Mouse (Mus musculus): ENCODE results near the gene Dennd1a. TPM values are rescaled to one million over a fixed set of nuclear protein-coding genes. Genes with fewer than 3 reads are reported as not detected.
A peak's percentile ranks its signal among the peaks of the same experiment; 100 is the strongest.

Gene Dennd1a
- total RNA-seq (2021) = 10 to 100 TPM; 71.8 to 85.8 TPM

GRCm38 (mm10) chr2:38286733-38287551 is at the start of gene Dennd1a:
TSS of gene Dennd1a (minus strand) at chr2:38287390.
- peak; percentile 85 to 87 for DNase-seq

- no peak for DNase-seq
These were observed 49.4 kb upstream of the Dennd1a start for GRCm38 (mm10) chr2:38336606-38337005.

- DNase-seq = no peak
These were observed 46.5 kb upstream of the Dennd1a start for GRCm38 (mm10) chr2:38333586-38334119.

- DNase-seq = no peak
These were observed 39.5 kb upstream of the Dennd1a start for GRCm38 (mm10) chr2:38326671-38327070.

GRCm38 (mm10) chr2:38323380-38323779 is 36.2 kb upstream of the Dennd1a start:
- DNase-seq = no peak

- DNase-seq = no peak
These were observed 33.7 kb upstream of the Dennd1a start for GRCm38 (mm10) chr2:38320911-38321310.

DNA sequence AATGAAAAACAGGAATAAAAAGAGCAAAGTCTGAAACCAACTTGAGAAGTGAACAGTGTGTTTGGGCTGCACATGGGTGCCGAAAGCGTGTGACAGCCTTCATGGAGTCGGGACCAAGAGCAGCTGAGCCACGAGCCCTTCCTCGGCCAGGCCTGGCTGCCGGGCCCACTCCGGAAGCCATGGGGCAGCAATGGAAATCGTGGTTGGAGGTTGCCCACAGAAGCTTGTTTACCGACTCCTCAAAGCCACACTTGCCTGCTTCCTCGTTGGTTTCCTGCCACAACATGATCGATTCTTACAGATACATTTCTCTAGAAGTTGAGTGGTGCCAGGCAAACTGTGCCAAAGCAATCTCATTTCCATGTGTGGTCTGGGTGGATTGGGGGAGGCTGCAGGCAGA is 31.9 kb upstream of the Dennd1a start:
- no peak for DNase-seq

DNA sequence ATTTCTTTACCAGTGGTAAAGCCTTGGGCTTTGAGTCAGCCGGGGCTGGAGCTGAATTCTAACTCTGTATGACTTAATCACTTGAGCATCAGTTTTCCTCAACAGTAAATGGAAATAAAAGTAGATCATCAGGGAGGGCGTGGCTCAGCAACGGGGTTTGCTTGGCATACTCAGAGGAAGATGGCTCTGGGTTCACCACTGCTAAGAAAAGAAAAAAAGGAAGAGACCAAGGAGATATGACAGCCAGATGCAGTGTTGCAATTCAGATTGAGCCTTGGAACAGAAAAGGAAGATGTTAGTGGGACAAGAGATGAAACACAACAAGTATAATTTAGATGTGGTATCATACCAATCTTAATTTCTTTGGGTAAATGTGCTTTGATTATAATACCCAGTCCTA is 26.2 kb upstream of the Dennd1a start:
- DNase-seq = no peak

GRCm38 (mm10) chr2:38312921-38313320 is 25.7 kb upstream of the Dennd1a start:
- DNase-seq = no peak

- no peak for DNase-seq
These were observed 18.0 kb upstream of the Dennd1a start for GRCm38 (mm10) chr2:38305152-38305551.

- no peak for DNase-seq
These were observed 13.8 kb upstream of the Dennd1a start for GRCm38 (mm10) chr2:38300941-38301340.

DNA sequence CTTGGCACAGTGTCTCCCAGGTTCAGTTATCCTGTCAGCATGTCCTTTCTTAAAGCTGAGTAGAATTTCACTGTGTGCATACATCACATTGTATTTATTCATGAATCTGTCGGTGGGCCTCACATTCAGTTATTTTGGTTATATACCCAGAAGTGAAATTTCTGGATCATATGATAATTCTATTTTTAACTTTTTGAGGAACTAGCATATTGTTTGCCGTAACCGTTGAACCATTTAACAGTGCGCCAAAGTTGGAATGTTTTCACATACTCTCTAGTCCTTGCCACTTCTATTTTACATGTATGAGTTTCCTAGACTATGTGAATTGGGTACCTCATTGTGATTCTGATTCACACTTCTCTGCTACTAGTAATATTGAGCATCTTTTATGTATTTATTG is 8.7 kb upstream of the Dennd1a start:
- DNase-seq = no peak

DNA sequence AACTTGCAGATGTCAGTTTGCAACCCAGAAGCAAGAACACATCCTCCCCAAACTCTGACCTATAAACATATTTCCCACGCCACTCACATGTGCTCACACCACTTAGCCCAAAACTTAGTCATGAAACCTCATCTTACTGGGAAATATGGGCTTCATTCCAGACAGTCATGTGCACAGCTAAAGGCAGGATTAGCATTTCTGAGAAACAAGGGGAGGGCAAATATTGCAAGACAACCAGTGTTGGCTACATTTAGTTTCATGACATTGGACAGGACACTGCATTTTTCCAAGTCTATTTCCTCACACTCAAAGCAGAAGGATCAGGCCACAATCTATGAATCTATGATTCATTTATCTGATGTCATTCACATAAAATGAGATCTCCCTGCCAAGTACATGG is 4.3 kb upstream of the Dennd1a start:
- no peak for DNase-seq

- DNase-seq = no peak
These were observed 1.0 kb upstream of the Dennd1a start for GRCm38 (mm10) chr2:38288226-38288625.

GRCm38 (mm10) chr2:38286433-38286732 is 807 bp downstream of the Dennd1a start:
- no peak for DNase-seq

DNA sequence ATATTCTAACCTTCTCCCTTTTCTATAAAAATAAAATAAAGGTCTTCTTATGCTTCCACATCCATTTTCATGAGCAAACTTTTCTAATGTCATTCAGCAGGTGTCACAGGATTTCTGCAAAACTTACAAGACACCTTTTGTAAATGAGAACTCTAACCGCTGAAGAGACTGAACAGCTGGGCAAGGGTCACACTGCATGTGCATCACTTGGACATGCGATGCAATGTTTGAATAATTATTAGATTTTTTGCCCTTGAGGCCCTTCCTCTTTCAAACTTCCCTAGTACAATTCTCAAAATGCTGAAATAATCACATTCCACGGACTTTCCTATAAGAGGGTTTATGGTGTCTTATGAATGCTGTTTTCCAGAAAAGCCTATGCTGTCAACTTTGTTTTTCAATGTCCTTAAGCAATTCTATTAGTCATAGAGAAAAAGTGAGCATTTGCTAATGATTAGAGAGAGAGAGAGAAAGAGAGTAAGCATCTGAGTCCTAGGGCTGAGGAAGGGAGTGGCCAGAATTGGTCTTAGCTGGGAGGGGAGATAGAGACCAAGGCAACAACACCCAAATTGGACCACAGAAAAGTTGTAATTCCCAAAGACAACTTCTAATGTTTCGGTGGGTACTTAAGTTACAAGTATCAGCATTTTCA is 1.3 kb downstream of the Dennd1a start:
- DNase-seq = no peak

DNA sequence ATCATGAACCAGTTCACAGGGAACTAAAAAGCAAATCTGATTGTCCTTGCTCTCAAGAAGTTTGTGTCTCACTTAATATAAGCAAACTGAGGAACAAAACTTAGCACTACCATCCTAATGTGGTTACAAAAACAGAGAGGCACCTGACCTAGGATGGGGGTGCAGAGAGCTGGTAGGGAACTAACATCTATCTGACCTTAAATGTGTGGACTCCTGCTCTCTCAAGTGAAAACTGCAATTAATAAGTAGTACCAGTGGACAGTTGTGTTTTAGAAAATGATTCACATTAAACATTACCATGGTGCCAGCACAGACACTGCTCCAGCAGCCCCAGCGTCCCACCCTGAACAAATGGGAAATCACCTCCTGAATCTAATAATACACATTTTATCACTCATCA is 3.2 kb downstream of the Dennd1a start:
- DNase-seq = no peak

- no peak for DNase-seq
These were observed 6.8 kb downstream of the Dennd1a start for GRCm38 (mm10) chr2:38280376-38280775.

DNA sequence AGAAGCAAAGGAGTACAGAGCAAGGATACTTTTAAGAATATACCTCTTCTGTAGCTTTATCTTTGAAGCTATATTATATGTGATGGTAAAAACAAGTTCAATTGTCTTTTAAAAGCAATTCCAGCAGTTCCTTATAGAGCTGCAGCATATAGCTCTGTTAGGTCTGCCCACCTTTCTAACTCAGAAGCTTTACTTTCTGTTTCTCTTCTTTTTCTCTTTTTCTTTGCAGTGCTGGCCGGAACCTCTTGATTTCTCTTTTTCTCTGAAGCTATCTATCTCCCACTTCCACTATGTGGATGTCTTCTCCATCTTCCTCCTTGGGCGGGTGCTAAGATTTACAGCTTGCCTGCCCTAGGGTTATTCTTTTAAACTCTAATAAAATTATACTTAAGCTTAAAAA is 12.2 kb downstream of the Dennd1a start:
- DNase-seq = no peak

GRCm38 (mm10) chr2:38263653-38264052 is 23.5 kb downstream of the Dennd1a start:
- no peak for DNase-seq

DNA sequence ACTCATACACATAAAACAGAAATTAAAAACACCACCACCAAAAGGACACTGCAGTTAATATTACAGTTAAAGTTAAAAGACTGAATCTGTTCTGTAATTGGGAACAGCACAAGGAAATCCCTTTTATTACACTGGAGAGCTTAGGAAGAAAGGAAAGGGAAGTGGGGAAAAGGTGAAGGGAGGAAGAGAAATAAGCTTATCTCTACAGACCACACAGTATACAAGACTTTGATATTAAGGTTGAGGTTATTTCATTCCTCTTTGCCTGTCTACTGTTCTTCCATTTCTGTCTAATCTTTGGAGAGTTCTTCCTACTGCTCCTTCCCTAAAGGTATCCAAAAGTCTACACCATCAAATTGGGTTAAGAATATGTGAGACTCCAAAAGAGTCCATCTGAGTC is 28.1 kb downstream of the Dennd1a start:
- no peak for DNase-seq

GRCm38 (mm10) chr2:38237616-38238015 is 49.6 kb downstream of the Dennd1a start:
- no peak for DNase-seq

DNA sequence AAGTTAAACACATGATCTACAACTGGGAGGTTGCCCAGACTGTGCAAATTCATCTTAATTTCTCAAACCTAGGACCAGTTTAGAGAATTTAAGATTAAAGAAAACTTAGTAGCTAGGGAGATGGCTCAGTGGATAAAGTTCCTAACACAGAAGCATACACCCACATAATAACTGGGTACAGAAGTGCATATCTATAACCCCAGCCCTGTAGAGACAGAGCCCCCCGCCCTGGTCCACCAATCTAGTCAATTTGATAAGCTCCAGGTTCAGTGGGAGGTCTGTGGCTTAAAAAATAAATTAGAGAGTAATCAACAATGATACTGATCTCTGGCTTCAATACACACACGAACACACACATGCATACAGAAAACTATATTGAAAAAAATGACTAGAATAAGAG is 51.6 kb downstream of the Dennd1a start:
- DNase-seq = no peak

- no peak for DNase-seq
These were observed 57.3 kb downstream of the Dennd1a start for GRCm38 (mm10) chr2:38229882-38230281.

All from layer of hippocampus, postnatal 36 days (tissue).